Mouse (Mus musculus): ENCODE measurements at regions not wholly inside any gene's neighbourhood (a gene's known extent, or its start where the extent isn't known, plus 50 kb on each side); places are given as distances from the start of the nearest gene placed in this dataset.

DNA sequence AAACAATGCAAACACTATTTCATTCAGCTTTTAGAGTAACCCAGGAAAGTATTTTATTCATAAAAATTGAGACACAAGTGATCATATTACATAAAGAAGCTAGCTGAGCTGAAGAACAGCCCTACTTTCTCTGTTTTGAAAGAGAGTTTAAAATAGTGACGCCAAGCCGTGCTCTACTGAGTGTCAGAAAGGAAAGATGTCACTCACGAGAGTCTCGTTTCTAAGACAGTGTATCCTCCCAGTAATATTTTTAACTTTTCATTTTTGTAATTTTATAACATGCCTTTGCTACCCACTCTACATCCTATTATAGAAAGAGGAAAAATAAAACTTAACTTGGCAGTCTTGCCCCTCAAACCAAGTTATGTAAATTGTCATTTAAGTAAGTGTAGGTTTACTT, 195.5 kb upstream of the Brinp3 start:
- H3K79me2 ChIP-seq (ENCODE audit: control insufficient read depth, insufficient read depth): no peaks in the 10 kb centered on the region
- no peaks in the 10 kb centered on the region for H3K27me3 ChIP-seq (ENCODE audit: control insufficient read depth, insufficient read depth, insufficient read length)
- H3K36me3 ChIP-seq (ENCODE audit: control insufficient read depth, insufficient read depth): no peaks in the 10 kb centered on the region
- no peak overlapping the region for H3ac ChIP-seq (ENCODE audit: control insufficient read depth, insufficient read length)
- H3K4me3 ChIP-seq: no peak overlapping the region
- no peak overlapping the region for H3K4me2 ChIP-seq (ENCODE audit: low read depth)
- no peak for TF ChIP-seq TCF12 (IDR thresholded peaks at IDR 0.05; ENCODE audit: insufficient read depth, poor library complexity, severe bottlenecking)
- TF ChIP-seq MYOG (IDR thresholded peaks at IDR 0.05; ENCODE audit: control insufficient read depth in 1 of 3, insufficient read depth in 1 of 3, insufficient read length in 2 of 3, low read depth in 2 of 3): no peak
- no peak for TF ChIP-seq POLR2A (IDR thresholded peaks at IDR 0.05; ENCODE audit: insufficient read length, low read depth)
- no peak for TF ChIP-seq CEBPB (IDR thresholded peaks at IDR 0.05; ENCODE audit: insufficient read depth, poor library complexity, severe bottlenecking)
- no peak for TF ChIP-seq E2F4 (IDR thresholded peaks at IDR 0.05; ENCODE audit: insufficient read depth)
- TF ChIP-seq MAX (IDR thresholded peaks at IDR 0.05; ENCODE audit: low read depth): no peak
- no peak for TF ChIP-seq MYOD1 (IDR thresholded peaks at IDR 0.05; ENCODE audit: control insufficient read depth in 1 of 3, insufficient read length in 2 of 3, low read depth in 2 of 3)
- no peak for TF ChIP-seq POLR2AphosphoS2 (IDR thresholded peaks at IDR 0.05; ENCODE audit: insufficient read length, low read depth)
- no peak for TF ChIP-seq TCF3 (IDR thresholded peaks at IDR 0.05; ENCODE audit: insufficient read length, low read depth)
- no peak for TF ChIP-seq REST (IDR thresholded peaks at IDR 0.05; ENCODE audit: insufficient read depth, insufficient read length)
- no peak for TF ChIP-seq USF1 (IDR thresholded peaks at IDR 0.05; ENCODE audit: low read depth)
- no peak for TF ChIP-seq SRF (IDR thresholded peaks at IDR 0.05; ENCODE audit: control insufficient read depth, insufficient read length, low read depth)

DNA sequence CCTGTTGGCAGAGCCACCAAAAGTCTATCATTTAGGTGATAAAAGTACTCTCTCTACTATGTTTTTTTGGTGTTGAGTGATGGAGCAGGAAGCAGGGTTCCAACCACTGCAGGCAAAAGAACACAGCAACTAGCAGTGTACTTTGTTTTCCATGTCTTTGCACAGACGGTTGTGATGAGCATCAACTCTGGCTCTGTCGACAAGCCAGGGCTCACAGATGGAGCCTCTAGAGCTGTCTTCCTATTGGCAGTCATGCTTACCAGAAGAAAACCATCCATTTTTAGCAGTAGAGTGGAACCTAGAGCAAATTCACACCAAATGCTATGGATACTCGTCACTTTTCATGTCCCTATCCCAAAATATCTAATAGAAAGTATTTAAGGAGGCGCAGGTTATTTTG, 182.0 kb upstream of the Brinp3 start:
- Histone ChIP-seq H3K27me3 (ENCODE audit: control insufficient read depth, insufficient read depth, insufficient read length) (no peaks in the 10 kb centered on the region), H3K4me2 (ENCODE audit: low read depth) (no peak overlapping the region), H3ac (ENCODE audit: control insufficient read depth, insufficient read length) (no peak overlapping the region), H3K79me2 (ENCODE audit: control insufficient read depth, insufficient read depth) (no peaks in the 10 kb centered on the region), H3K4me3 (no peak overlapping the region), H3K36me3 (ENCODE audit: control insufficient read depth, insufficient read depth) (no peaks in the 10 kb centered on the region)
- TF ChIP-seq POLR2A (IDR thresholded peaks at IDR 0.05; ENCODE audit: insufficient read length, low read depth): no peak

DNA sequence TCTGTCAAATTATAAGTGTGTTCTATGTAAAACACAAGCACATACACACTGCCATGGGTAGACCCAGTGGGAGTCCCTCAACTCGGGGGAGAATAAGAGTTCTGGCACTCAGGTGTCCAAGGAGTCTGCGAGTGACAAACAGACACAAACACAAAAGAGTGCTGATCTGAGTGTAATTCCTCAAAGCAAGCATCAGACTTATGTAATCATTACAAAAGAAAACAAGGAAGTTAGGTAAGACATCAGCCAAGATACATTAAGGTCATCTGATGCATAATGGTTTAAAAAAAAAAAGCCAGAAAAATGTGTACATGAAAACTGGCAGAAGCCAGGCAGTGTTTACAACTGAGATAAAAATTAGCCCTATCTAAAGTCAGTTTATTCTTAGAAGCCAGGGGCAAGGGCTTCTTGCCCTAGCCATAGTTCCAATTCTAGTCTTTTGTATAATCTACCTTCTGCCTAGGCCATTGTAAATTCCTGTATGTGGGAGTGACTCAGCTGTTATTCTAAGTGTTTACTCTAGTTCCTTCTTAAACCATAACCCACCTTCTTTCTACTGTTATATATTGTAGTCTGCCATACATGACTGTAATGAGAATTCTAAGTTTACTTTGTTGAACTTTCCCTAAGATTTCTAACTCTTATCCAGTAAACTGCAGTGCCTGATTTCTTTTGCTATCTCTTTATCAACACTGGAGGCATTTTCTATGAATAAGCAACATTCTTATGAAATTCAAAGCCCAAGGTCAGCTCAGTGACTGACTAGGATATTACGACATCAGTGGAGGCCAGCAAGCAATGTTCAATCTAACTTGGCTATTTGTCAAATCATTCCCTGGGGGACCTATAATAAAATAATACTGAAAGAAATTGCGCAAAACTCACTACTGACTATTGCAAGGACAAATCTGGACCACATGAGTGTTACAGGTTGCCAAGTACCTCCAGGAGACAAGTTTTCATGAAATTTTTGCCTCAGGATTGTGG, 178.1 kb upstream of the Brinp3 start:
- Histone ChIP-seq H3K79me2 (ENCODE audit: control insufficient read depth, insufficient read depth) (no peaks in the 10 kb centered on the region), H3ac (ENCODE audit: control insufficient read depth, insufficient read length) (no peak overlapping the region), H3K4me2 (ENCODE audit: low read depth) (no peak overlapping the region), H3K27me3 (ENCODE audit: control insufficient read depth, insufficient read depth, insufficient read length) (no peaks in the 10 kb centered on the region), H3K36me3 (ENCODE audit: control insufficient read depth, insufficient read depth) (no peaks in the 10 kb centered on the region), H3K4me3 (no peak overlapping the region)
- TF ChIP-seq CEBPB (IDR thresholded peaks at IDR 0.05; ENCODE audit: insufficient read depth, poor library complexity, severe bottlenecking): peak; percentile 78
- TF ChIP-seq MAX (IDR thresholded peaks at IDR 0.05; ENCODE audit: low read depth): no peak
- TF ChIP-seq REST (IDR thresholded peaks at IDR 0.05; ENCODE audit: insufficient read depth, insufficient read length): no peak

DNA sequence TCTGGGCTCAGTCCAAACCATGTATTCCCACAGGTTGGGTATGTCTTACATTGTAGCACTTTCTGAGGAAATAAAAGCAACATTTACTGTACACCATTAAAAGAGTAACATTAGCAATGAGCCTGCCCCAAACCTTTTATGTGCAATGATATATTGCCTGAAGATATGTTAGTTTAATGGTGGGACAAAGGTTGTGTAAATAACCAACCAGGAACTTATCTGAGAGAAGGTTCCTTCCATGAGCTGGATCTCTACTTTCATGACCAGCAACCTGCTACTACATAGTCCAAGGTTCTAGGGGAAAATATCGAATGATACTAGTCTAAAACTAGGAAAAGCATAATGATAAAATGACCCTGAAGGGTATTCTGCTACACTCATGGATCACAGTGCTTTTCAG, 172.5 kb upstream of the Brinp3 start:
- no peaks in the 10 kb centered on the region for H3K79me2 ChIP-seq (ENCODE audit: control insufficient read depth, insufficient read depth)
- H3ac ChIP-seq (ENCODE audit: control insufficient read depth, insufficient read length): no peak overlapping the region
- no peaks in the 10 kb centered on the region for H3K36me3 ChIP-seq (ENCODE audit: control insufficient read depth, insufficient read depth)
- no peak overlapping the region for H3K4me2 ChIP-seq (ENCODE audit: low read depth)
- no peak for TF ChIP-seq REST (IDR thresholded peaks at IDR 0.05; ENCODE audit: insufficient read depth, insufficient read length)
- TF ChIP-seq MYOG (IDR thresholded peaks at IDR 0.05; ENCODE audit: control insufficient read depth in 1 of 3, insufficient read depth in 1 of 3, insufficient read length in 2 of 3, low read depth in 2 of 3): no peak
- H3K27me3 ChIP-seq (ENCODE audit: control insufficient read depth, insufficient read depth, insufficient read length): no peaks in the 10 kb centered on the region
- H3K4me3 ChIP-seq: no peak overlapping the region

DNA sequence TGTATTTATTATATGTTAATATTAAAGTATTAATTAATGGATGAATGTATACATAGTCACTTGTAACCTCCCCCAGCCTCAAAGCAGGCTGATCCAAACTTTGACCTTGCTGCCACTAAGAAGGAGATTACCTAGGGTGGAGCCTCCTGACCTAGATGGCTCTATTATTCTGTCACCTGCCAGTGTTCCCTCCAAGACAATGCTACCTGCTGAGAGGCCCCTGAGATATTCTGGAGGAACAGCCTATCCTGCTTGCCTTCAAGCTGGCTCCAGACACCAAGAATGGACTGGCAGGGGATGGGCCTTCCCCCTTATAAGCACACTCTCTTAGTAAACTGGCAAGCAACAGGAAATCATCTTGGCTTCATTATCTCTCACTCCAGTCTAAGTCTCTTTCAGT, 171.7 kb upstream of the Brinp3 start:
- TF ChIP-seq USF1 (IDR thresholded peaks at IDR 0.05; ENCODE audit: low read depth) (no peak), MYOD1 (IDR thresholded peaks at IDR 0.05; ENCODE audit: control insufficient read depth in 1 of 3, insufficient read length in 2 of 3, low read depth in 2 of 3) (no peak), POLR2A (IDR thresholded peaks at IDR 0.05; ENCODE audit: insufficient read length, low read depth) (no peak), TCF3 (IDR thresholded peaks at IDR 0.05; ENCODE audit: insufficient read length, low read depth) (no peak), SRF (IDR thresholded peaks at IDR 0.05; ENCODE audit: control insufficient read depth, insufficient read length, low read depth) (no peak), E2F4 (IDR thresholded peaks at IDR 0.05; ENCODE audit: insufficient read depth) (no peak), CEBPB (IDR thresholded peaks at IDR 0.05; ENCODE audit: insufficient read depth, poor library complexity, severe bottlenecking) (no peak), TCF12 (IDR thresholded peaks at IDR 0.05; ENCODE audit: insufficient read depth, poor library complexity, severe bottlenecking) (no peak), MAX (IDR thresholded peaks at IDR 0.05; ENCODE audit: low read depth) (no peak), REST (IDR thresholded peaks at IDR 0.05; ENCODE audit: insufficient read depth, insufficient read length) (no peak), MYOG (IDR thresholded peaks at IDR 0.05; ENCODE audit: control insufficient read depth in 1 of 3, insufficient read depth in 1 of 3, insufficient read length in 2 of 3, low read depth in 2 of 3) (no peak), POLR2AphosphoS2 (IDR thresholded peaks at IDR 0.05; ENCODE audit: insufficient read length, low read depth) (no peak)
- Histone ChIP-seq H3K4me3 (no peak overlapping the region), H3ac (ENCODE audit: control insufficient read depth, insufficient read length) (no peak overlapping the region), H3K36me3 (ENCODE audit: control insufficient read depth, insufficient read depth) (no peaks in the 10 kb centered on the region), H3K79me2 (ENCODE audit: control insufficient read depth, insufficient read depth) (no peaks in the 10 kb centered on the region), H3K4me2 (ENCODE audit: low read depth) (no peak overlapping the region), H3K27me3 (ENCODE audit: control insufficient read depth, insufficient read depth, insufficient read length) (no peaks in the 10 kb centered on the region)
